Mouse (Mus musculus) telencephalon, adult 2 months (tissue): ENCODE measurements at regions not wholly inside any gene's neighbourhood (a gene's known extent, or its start where the extent isn't known, plus 50 kb on each side); places are given as distances from the start of the nearest gene placed in this dataset.
A peak's percentile ranks its signal among the peaks of the same experiment; 100 is the strongest.

ENCODE experiments used
- DNase-seq: peaks from one replicate; pipeline ENCODE4 v3.0.0-alpha.2; 2011; ENCODE audit warnings: low read depth, low spot score

- no peak for DNase-seq
Observed at GRCm38 (mm10) chr6:84392752-84393511, 200.8 kb downstream of the Cyp26b1 start.

GRCm38 (mm10) chr6:84391016-84391415 lies 202.7 kb downstream of the Cyp26b1 start:
- DNase-seq, result no peak

- no peak for DNase-seq
Observed at GRCm38 (mm10) chr6:84385696-84386095, 208.0 kb downstream of the Cyp26b1 start.

GRCm38 (mm10) chr6:84383718-84384117 lies 210.0 kb downstream of the Cyp26b1 start:
- DNase-seq, result no peak

GRCm38 (mm10) chr6:84383141-84383540 lies 210.6 kb downstream of the Cyp26b1 start:
- DNase-seq, result peak; percentile 23

- DNase-seq, result no peak
Observed at GRCm38 (mm10) chr6:84381571-84381970, 212.1 kb downstream of the Cyp26b1 start.

GRCm38 (mm10) chr6:84376666-84377065 lies 217.0 kb downstream of the Cyp26b1 start:
- no peak for DNase-seq

GRCm38 (mm10) chr6:84375498-84375897 lies 218.2 kb downstream of the Cyp26b1 start:
- peak; percentile 9 for DNase-seq

- no peak for DNase-seq
Observed at GRCm38 (mm10) chr6:84366365-84366764, 227.3 kb downstream of the Cyp26b1 start.

- no peak for DNase-seq
Observed at GRCm38 (mm10) chr6:84365914-84366313, 227.8 kb downstream of the Cyp26b1 start.

GRCm38 (mm10) chr6:84364964-84365363 lies 228.7 kb downstream of the Cyp26b1 start:
- DNase-seq, result no peak

- DNase-seq, result no peak
Observed at GRCm38 (mm10) chr6:84362331-84362730, 231.4 kb downstream of the Cyp26b1 start.

GRCm38 (mm10) chr6:84357911-84358310 lies 235.8 kb downstream of the Cyp26b1 start:
- DNase-seq, result no peak

- no peak for DNase-seq
Observed at GRCm38 (mm10) chr6:84353425-84354220, 240.1 kb downstream of the Cyp26b1 start.

- no peak for DNase-seq
Observed at GRCm38 (mm10) chr6:84344936-84345335, 248.8 kb downstream of the Cyp26b1 start.

- no peak for DNase-seq
Observed at GRCm38 (mm10) chr6:84333666-84334179, 260.0 kb downstream of the Cyp26b1 start.

GRCm38 (mm10) chr6:84329106-84329505 lies 264.6 kb downstream of the Cyp26b1 start:
- DNase-seq, result no peak

- no peak for DNase-seq
Observed at GRCm38 (mm10) chr6:84328030-84328390, 265.7 kb downstream of the Cyp26b1 start.

- no peak for DNase-seq
Observed at GRCm38 (mm10) chr6:84327306-84328029, 266.2 kb downstream of the Cyp26b1 start.

GRCm38 (mm10) chr6:84325384-84326114 lies 268.2 kb downstream of the Cyp26b1 start:
- no peak for DNase-seq

GRCm38 (mm10) chr6:84324185-84324584 lies 269.5 kb downstream of the Cyp26b1 start:
- DNase-seq, result no peak
